Mouse (Mus musculus) heart, adult 2 months (tissue): ENCODE data around the gene Dgkg. TPM values are rescaled to one million over a fixed set of nuclear protein-coding genes. Genes with fewer than 3 reads are reported as not detected.

ENCODE experiments used
- DNase-seq, 2 experiments: peaks; one replicate each; pipeline ENCODE4 v3.0.0; 2021
- H3K27ac ChIP-seq: fragments of 200-600 bp; 2 replicates; pipeline ENCODE4 v1.8.1; 2022
- H3K27me3 ChIP-seq: fragments of 200-500 bp; 2 replicates; pipeline ENCODE4 v1.6.1; 2012; ENCODE audit warnings: mild to moderate bottlenecking, low read length, inconsistent platforms, mixed read lengths; ENCODE audit not compliant: control insufficient read depth, insufficient read depth
- H3K36me3 ChIP-seq: fragments of 200-500 bp; 2 replicates; pipeline ENCODE4 v1.6.1; 2012; ENCODE audit warnings: low read length, inconsistent platforms; ENCODE audit not compliant: control insufficient read depth, insufficient read depth
- H3K4me1 ChIP-seq: fragments of 200-500 bp; 2 replicates; pipeline ENCODE4 v1.6.1; 2011; ENCODE audit warnings: low read length; ENCODE audit not compliant: control insufficient read depth, insufficient read depth
- H3K4me3 ChIP-seq: fragments of 200-600 bp; 2 replicates; pipeline ENCODE4 v1.8.1; 2022
- H3K79me2 ChIP-seq: fragments of 200-500 bp; replicated peaks from 2 replicates; pipeline ENCODE4 v1.6.1; 2012; ENCODE audit warnings: mild to moderate bottlenecking, inconsistent platforms, low read length, moderate library complexity, mixed read lengths; ENCODE audit not compliant: control insufficient read depth, insufficient read depth
- H3K9ac ChIP-seq: fragments of 200-500 bp; 2 replicates; pipeline ENCODE4 v1.6.1; 2012; ENCODE audit warnings: low read depth, mild to moderate bottlenecking, control low read depth, inconsistent platforms, low read length, mixed read lengths
- CTCF ChIP-seq: fragments of 200-600 bp; IDR thresholded peaks from 2 replicates; pipeline ENCODE4 v1.8.1; 2022; ENCODE audit warnings: antibody characterized with exemption, mild to moderate bottlenecking, moderate library complexity
- EP300 ChIP-seq: fragments of 200-500 bp; IDR thresholded peaks from 2 replicates; pipeline ENCODE4 v1.6.1; 2011; ENCODE audit warnings: low read depth, low read length, control low read depth; ENCODE audit not compliant: insufficient read depth
- POLR2A ChIP-seq: fragments of 200-500 bp; IDR thresholded peaks from 2 replicates; pipeline ENCODE4 v1.6.1; 2011; ENCODE audit warnings: mild to moderate bottlenecking, low read depth, low read length, control low read depth; ENCODE audit not compliant: insufficient read depth
- WGBS: fragments of 180-500 bp; shearing (Covaris S2); methylation state at CpG from one replicate; pipeline ENCODE4 v1.1.7; 2018; 5-methylcytosine and 5-hydroxymethylcytosine counted together
- intact Hi-C: fragments of 180-260 bp; cut with DNase I; formaldehyde crosslinking; loops from one replicate; pipeline ENCODE4 v1.15.1; 2025
- long read RNA-seq: library from polyadenylated mRNA; stranded (forward); transcript quantifications from one replicate; pipeline ENCODE4 v2.0.0, GENCODE M21; 2021
- polyA plus RNA-seq: library from polyadenylated mRNA; depleted of rRNA; stranded (reverse); fragments of >200 nt; gene quantifications from 2 replicates; pipeline ENCODE4 v1.2.3, GENCODE M21; 2012; rRNA removed
- total RNA-seq, 2 experiments: library from RNA; stranded (reverse); gene quantifications; 2 replicates each; pipeline ENCODE4 v1.2.3; 2021

Gene Dgkg
- total RNA-seq = under 1 TPM; 0.39 to 0.96 TPM
- 0.25 and 0.26 TPM in 2 replicates for polyA plus RNA-seq
- long read RNA-seq, partial matches to known transcripts = 0 of 1 reads
- long read RNA-seq, other reads (novel, unspliced or antisense) = 1 of 1 reads

GRCm38 (mm10) chr16:22656533-22657444 is at the start of gene Dgkg:
Dgkg (minus strand) TSS chr16:22657221.
- Histone ChIP-seq H3K36me3 (no peaks in the 10 kb centered on the region), H3K27me3 (peaks cover 7% of the 10 kb centered on the region), H3K4me1 (no peaks in the 10 kb centered on the region), H3K27ac (no peak within 1 kb of the TSS), H3K79me2 (no peaks in the 10 kb centered on the region), H3K9ac (peak within 1 kb of the TSS; percentile 4; the same call in 1 of the 2 replicates), H3K4me3 (peak within 1 kb of the TSS; percentile 41)
- peak; percentile 46 to 74 for DNase-seq
- intact Hi-C loops = no loop called here
- WGBS = 1% methylated on average over 62 of the region's 63 CpGs
- TF ChIP-seq EP300 (no peak), CTCF (no peak), POLR2A (no peak)

- peaks cover 2% of the 10 kb centered on the region; the same call in 1 of the 2 replicates for H3K4me1 ChIP-seq
- no peaks in the 10 kb centered on the region for H3K79me2 ChIP-seq
- peak; percentile 27 to 35 for DNase-seq
- TF ChIP-seq CTCF (no peak), EP300 (no peak), POLR2A (no peak)
- no peaks in the 10 kb centered on the region for H3K36me3 ChIP-seq
- 25% methylated on average over 6 of the region's 6 CpGs for WGBS
- intact Hi-C loops = no loop called here
- H3K27ac ChIP-seq = peak overlapping the region; percentile 56
- no peaks in the 10 kb centered on the region for H3K27me3 ChIP-seq
- H3K9ac ChIP-seq = no peak overlapping the region
- no peak overlapping the region for H3K4me3 ChIP-seq
Measured at GRCm38 (mm10) chr16:22704946-22705345, 47.9 kb upstream of the Dgkg start.

GRCm38 (mm10) chr16:22704136-22704535 is 47.1 kb upstream of the Dgkg start:
- Histone ChIP-seq H3K9ac (no peak overlapping the region), H3K36me3 (no peaks in the 10 kb centered on the region), H3K79me2 (no peaks in the 10 kb centered on the region), H3K4me3 (no peak overlapping the region), H3K27me3 (no peaks in the 10 kb centered on the region), H3K27ac (no peak overlapping the region), H3K4me1 (peaks cover 2% of the 10 kb centered on the region; the same call in 1 of the 2 replicates)
- DNase-seq = no peak
- no peak for TF ChIP-seq EP300
- 86% methylated on average over 5 of the region's 5 CpGs for WGBS
- intact Hi-C loops = no loop called here

DNA sequence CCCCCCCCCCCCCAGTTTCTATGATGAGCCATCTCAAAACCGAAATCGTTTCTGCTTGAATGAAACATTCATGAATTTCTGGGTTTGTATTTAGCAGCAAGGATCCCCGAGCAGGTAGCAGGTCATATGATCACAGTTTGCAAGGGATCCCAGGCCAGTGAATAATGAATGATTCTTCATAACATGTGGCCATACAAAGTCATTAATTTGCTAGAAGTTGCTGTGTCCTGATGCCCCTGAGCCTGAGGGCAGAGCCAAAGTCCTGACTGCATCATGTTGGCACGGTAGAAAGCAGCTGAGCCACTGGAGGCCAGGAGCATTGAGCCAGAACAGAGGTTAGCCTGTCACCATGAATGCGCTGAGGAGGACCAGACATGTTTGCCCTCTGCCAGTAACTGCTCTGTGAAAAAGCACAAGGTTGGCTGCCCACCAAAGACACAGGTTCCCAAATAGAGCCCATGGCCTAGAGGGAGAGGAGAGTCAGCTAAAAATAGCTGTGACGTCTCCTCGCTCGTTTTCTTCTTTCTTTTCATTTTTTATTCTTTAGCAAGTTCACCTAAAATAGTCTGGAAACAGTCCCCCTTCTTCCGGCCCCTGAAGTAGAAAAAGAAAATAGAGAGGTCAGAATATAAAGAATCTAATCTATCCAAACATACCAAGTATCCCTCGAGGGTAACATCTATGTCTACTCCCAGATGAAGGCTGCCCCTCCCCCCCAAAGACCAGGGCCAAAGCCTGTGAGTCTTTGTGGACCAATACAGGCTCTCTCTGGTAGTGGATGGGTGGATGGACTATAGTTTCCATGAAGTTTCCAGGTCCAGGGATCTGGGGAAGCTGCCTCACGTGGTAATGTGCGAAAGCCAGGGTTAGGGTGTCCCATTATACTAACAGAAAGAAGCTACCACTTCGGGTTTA is 42.1 kb upstream of the Dgkg start:
- Histone ChIP-seq H3K4me3 (no peak overlapping the region), H3K79me2 (no peaks in the 10 kb centered on the region), H3K27ac (peak overlapping the region; percentile 65), H3K9ac (no peak overlapping the region), H3K4me1 (no peaks in the 10 kb centered on the region), H3K27me3 (no peaks in the 10 kb centered on the region), H3K36me3 (no peaks in the 10 kb centered on the region)
- intact Hi-C loops = loop anchor here (2.0 kb wide), 1 partner anchor 68 kb away; no protein-coding TSS in a partner anchor
- WGBS = 49% methylated on average over 13 of the region's 13 CpGs
- peak; percentile 56 to 82 for DNase-seq
- peak; percentile 95 for TF ChIP-seq EP300
- TF ChIP-seq CTCF = no peak

GRCm38 (mm10) chr16:22698101-22698500 is 41.1 kb upstream of the Dgkg start:
- H3K27me3 ChIP-seq = no peaks in the 10 kb centered on the region
- H3K27ac ChIP-seq = no peak overlapping the region
- DNase-seq = no peak
- TF ChIP-seq POLR2A = no peak
- no peak for TF ChIP-seq EP300
- no peak for TF ChIP-seq CTCF
- H3K79me2 ChIP-seq = no peaks in the 10 kb centered on the region
- no peaks in the 10 kb centered on the region for H3K36me3 ChIP-seq
- intact Hi-C loops = loop anchor here (2.0 kb wide), 1 partner anchor 69 kb away; no protein-coding TSS in a partner anchor
- H3K4me3 ChIP-seq = no peak overlapping the region
- WGBS = 88% methylated on average over 8 of the region's 8 CpGs
- H3K4me1 ChIP-seq = no peaks in the 10 kb centered on the region
- H3K9ac ChIP-seq = no peak overlapping the region
